Mouse (Mus musculus) CD4-positive, CD25-positive, alpha-beta regulatory T cell, adult 2 months (primary cell): Measurements from ENCODE around the gene Gm9125.
"Not testable (repeated sequence)": the region's sequence is repeated elsewhere in the genome, so short reads cannot be mapped to it uniquely, and the experiment has no call there.

Source experiments
- DNase-seq: peaks from one replicate; pipeline ENCODE4 v3.0.0-alpha.2; 2012; ENCODE audit warnings: low read depth, low spot score

The Gm9125 gene

DNA sequence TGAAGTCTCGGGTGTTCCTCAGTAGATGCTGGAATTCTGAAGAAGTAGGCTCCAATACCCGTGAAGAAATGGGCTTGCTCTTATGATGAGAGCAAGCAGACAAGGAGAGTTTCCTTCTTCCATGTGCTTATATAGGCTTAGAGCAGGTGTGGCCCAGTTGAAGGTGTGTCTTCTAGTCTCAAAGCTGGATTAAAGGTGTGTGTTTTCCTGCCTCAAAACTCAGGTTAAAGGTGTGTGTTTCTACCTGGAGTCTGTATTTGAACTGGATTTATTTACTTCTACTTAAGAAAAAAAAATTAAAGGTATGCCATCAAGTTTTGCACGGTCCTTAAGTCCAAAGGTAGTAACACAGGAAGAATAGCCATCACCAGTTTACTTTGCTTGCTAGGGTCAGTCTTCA lies at the start of gene Gm9125:
Gene Gm9125 (minus strand): TSS at position 101 of the 400 bp plus-strand sequence.
- DNase-seq = not testable (repeated sequence)

- DNase-seq = not testable (repeated sequence)
Measured at GRCm38 (mm10) chr3:94072544-94072943, 17.9 kb upstream of the Gm9125 start, which contains the start of gene Gm10697. Gene Gm10697, minus strand, starts transcription at chr3:94072644.

- DNase-seq = not testable (repeated sequence)
Measured at GRCm38 (mm10) chr3:94049566-94050121, 5.0 kb downstream of the Gm9125 start.

DNA sequence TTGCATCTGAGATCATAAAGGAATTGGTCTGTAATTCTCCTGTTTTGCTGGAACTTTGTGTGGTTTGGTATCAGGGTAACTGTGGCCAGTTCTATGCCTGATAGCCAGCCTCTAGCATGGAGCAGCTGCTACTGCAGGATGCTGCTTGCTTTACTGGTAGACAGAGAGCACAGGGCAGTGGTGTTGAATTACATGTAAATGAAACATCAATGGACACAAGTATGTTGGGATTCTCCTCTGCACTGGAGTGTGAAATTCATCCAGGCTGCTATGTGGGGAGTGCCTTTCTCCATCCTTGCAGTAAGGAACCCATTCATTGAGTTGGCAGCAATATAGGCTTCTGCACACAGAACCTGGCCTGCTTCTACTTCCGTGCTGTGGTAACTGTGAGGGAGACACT lies 16.4 kb downstream of the Gm9125 start:
- not testable (repeated sequence) for DNase-seq

- not testable (repeated sequence) for DNase-seq
Measured at GRCm38 (mm10) chr3:94034400-94034799, 20.3 kb downstream of the Gm9125 start.
